Mouse (Mus musculus) lung, adult 2 months (tissue): ENCODE data around the gene Ramp3.

Experiments
- CTCF ChIP-seq: fragments of 200-500 bp; IDR thresholded peaks from 2 replicates; pipeline ENCODE4 v1.5.1; 2011; ENCODE audit warnings: mild to moderate bottlenecking, low read length, control low read depth; ENCODE audit not compliant: insufficient read depth
- POLR2A ChIP-seq: fragments of 200-500 bp; IDR thresholded peaks from 2 replicates; pipeline ENCODE4 v1.6.1; 2011; ENCODE audit warnings: low read depth, mild to moderate bottlenecking, control low read depth, low read length, borderline replicate concordance; ENCODE audit errors: extremely low read depth

- TF ChIP-seq CTCF (no peak), POLR2A (no peak)
Observed at GRCm38 (mm10) chr11:6706796-6707195, 48.5 kb downstream of the Ramp3 start.
